Mouse (Mus musculus): ENCODE data around the gene 1700001F09Rik. TPM values are rescaled to one million over a fixed set of nuclear protein-coding genes. Genes with fewer than 3 reads are reported as not detected.
"Not testable (repeated sequence)": the region's sequence is repeated elsewhere in the genome, so short reads cannot be mapped to it uniquely, and the experiment has no call there.

Gene 1700001F09Rik
- total RNA-seq (2021) = not detected
- long read RNA-seq, experiment 1 = 0 reads
- long read RNA-seq, experiment 2 = 0 reads

- DNase-seq (ENCODE audit: low spot score in 2 of 2); intact Hi-C loops (cut with DNase I): not testable (repeated sequence)
These were observed at the start of gene 1700001F09Rik for GRCm38 (mm10) chr14:43347711-43348110. Gene 1700001F09Rik (minus strand): TSS chr14:43347811.

- intact Hi-C loops (cut with DNase I); DNase-seq (ENCODE audit: low spot score in 2 of 2): not testable (repeated sequence)
These were observed 14.1 kb upstream of the 1700001F09Rik start for GRCm38 (mm10) chr14:43361713-43362112.

GRCm38 (mm10) chr14:43359246-43359645 is 11.6 kb upstream of the 1700001F09Rik start:
- DNase-seq (ENCODE audit: low spot score in 2 of 2); intact Hi-C loops (cut with DNase I): not testable (repeated sequence)

- intact Hi-C loops (cut with DNase I); DNase-seq (ENCODE audit: low spot score in 2 of 2): not testable (repeated sequence)
These were observed 9.9 kb upstream of the 1700001F09Rik start for GRCm38 (mm10) chr14:43357496-43357895.

GRCm38 (mm10) chr14:43352944-43353343 is 5.3 kb upstream of the 1700001F09Rik start:
- DNase-seq (ENCODE audit: low spot score in 2 of 2); intact Hi-C loops (cut with DNase I): not testable (repeated sequence)

- DNase-seq (ENCODE audit: low spot score in 2 of 2); intact Hi-C loops (cut with DNase I): not testable (repeated sequence)
These were observed 10.0 kb downstream of the 1700001F09Rik start for GRCm38 (mm10) chr14:43337646-43338045.

- DNase-seq (ENCODE audit: low spot score in 2 of 2); intact Hi-C loops (cut with DNase I): not testable (repeated sequence)
These were observed 16.2 kb downstream of the 1700001F09Rik start for GRCm38 (mm10) chr14:43331362-43331880.

GRCm38 (mm10) chr14:43328603-43329002 is 19.0 kb downstream of the 1700001F09Rik start:
- intact Hi-C loops (cut with DNase I); DNase-seq (ENCODE audit: low spot score in 2 of 2): not testable (repeated sequence)

GRCm38 (mm10) chr14:43319516-43319915 is 28.1 kb downstream of the 1700001F09Rik start:
- intact Hi-C loops (cut with DNase I); DNase-seq (ENCODE audit: low spot score in 2 of 2): not testable (repeated sequence)

- DNase-seq (ENCODE audit: low spot score in 2 of 2); intact Hi-C loops (cut with DNase I): not testable (repeated sequence)
These were observed 54.1 kb downstream of the 1700001F09Rik start, which contains the start of gene Gm8127 for GRCm38 (mm10) chr14:43293503-43293902. Gene Gm8127 (minus strand): TSS chr14:43293832.

Other genes with a start within 250 kb of the 1700001F09Rik start
- under 1 TPM; 0.26 to 0.36 TPM for gene Gm8104, start 247.2 kb downstream of the 1700001F09Rik start, total RNA-seq (2021)
- under 1 TPM in 1 of 2 experiments, not detected in 1; 0.20 TPM for gene Gm7233, start 167.9 kb downstream of the 1700001F09Rik start, total RNA-seq (2021)
- gene Gm8122, start 112.5 kb downstream of the 1700001F09Rik start, total RNA-seq (2021) = not detected
- gene Gm8126, start 89.2 kb downstream of the 1700001F09Rik start, total RNA-seq (2021) = under 1 TPM; 0.29 to 0.34 TPM
- gene Gm9732, start 72.8 kb downstream of the 1700001F09Rik start, total RNA-seq (2021) = not detected
- gene Gm8127, start 54.0 kb downstream of the 1700001F09Rik start, total RNA-seq (2021) = not detected
- not detected for gene Gm8138, start 68.5 kb upstream of the 1700001F09Rik start, total RNA-seq (2021)
- gene Gm5799, start 195.8 kb upstream of the 1700001F09Rik start, total RNA-seq (2021) = under 1 TPM; 0.36 to 0.40 TPM
- not detected for gene Gm17654, start 231.3 kb upstream of the 1700001F09Rik start, total RNA-seq (2021)